Mouse (Mus musculus): ENCODE measurements around the gene Ranbp9. TPM values are rescaled to one million over a fixed set of nuclear protein-coding genes. Genes with fewer than 3 reads are reported as not detected.

The Ranbp9 gene
- polyA plus RNA-seq, 1 experiment from 2014 or later, result 4.3 TPM

GRCm38 (mm10) chr13:43398297-43399080, 82.6 kb downstream of the Ranbp9 start, which contains the start of gene Nol7:
Gene Nol7, plus strand, starts transcription at chr13:43398390.
- H3K36me3 ChIP-seq (ENCODE audit: control insufficient read depth, insufficient read depth, low read length), result peaks cover 7% of the 10 kb centered on the region
- 2% methylated on average over 72 of the region's 72 CpGs for WGBS
- H3K9ac ChIP-seq (ENCODE audit: low read depth, low read length), result peak within 1 kb of the TSS; percentile 96

GRCm38 (mm10) chr13:43397700-43398296, 83.3 kb downstream of the Ranbp9 start:
- ATAC-seq, result 0 out of 2 replicates have a peak, but pooled peaks have one; percentile 2
- WGBS, result 44% methylated on average over 15 of the region's 17 CpGs
- Histone ChIP-seq H3K9me3 (ENCODE audit: control insufficient read depth, low read length) (no peaks in the 10 kb centered on the region), H3K9ac (ENCODE audit: low read depth, low read length) (no peak overlapping the region), H3K27ac (ENCODE audit: low read length) (no peak overlapping the region), H3K4me1 (ENCODE audit: control insufficient read depth, insufficient read depth, low read length) (peaks cover 5% of the 10 kb centered on the region; the same call in 1 of the 2 replicates), H3K27me3 (replicated peaks; ENCODE audit: control insufficient read depth, insufficient read depth, low read length) (no peaks in the 10 kb centered on the region), H3K36me3 (ENCODE audit: control insufficient read depth, insufficient read depth, low read length) (peaks cover 7% of the 10 kb centered on the region), H3K4me2 (ENCODE audit: low read depth, low read length) (0 out of 2 replicates have a peak overlapping the region, but pooled peaks have one; percentile 14), H3K4me3 (ENCODE audit: low read length) (peak overlapping the region; percentile 90)

More at GRCm38 (mm10) chr13:43398297-43399080, 82.6 kb downstream of the Ranbp9 start, which contains the start of gene Nol7:
- Histone ChIP-seq H3K4me2 (ENCODE audit: low read depth, low read length) (peak within 1 kb of the TSS; percentile 75), H3K9me3 (ENCODE audit: control insufficient read depth, low read length) (no peaks in the 10 kb centered on the region), H3K4me3 (ENCODE audit: low read length) (peak within 1 kb of the TSS; percentile 90), H3K27ac (ENCODE audit: low read length) (peak within 1 kb of the TSS; percentile 96), H3K4me1 (ENCODE audit: control insufficient read depth, insufficient read depth, low read length) (peaks cover 5% of the 10 kb centered on the region; the same call in 1 of the 2 replicates), H3K27me3 (replicated peaks; ENCODE audit: control insufficient read depth, insufficient read depth, low read length) (no peaks in the 10 kb centered on the region)
- peak; percentile 98 for ATAC-seq

GRCm38 (mm10) chr13:43385321-43385720, 95.8 kb downstream of the Ranbp9 start:
- Histone ChIP-seq H3K27ac (ENCODE audit: low read length) (no peak overlapping the region), H3K9me3 (ENCODE audit: control insufficient read depth, low read length) (peaks cover 4% of the 10 kb centered on the region; the same call in 1 of the 2 replicates), H3K36me3 (ENCODE audit: control insufficient read depth, insufficient read depth, low read length) (peaks cover 3% of the 10 kb centered on the region; the same call in 1 of the 2 replicates), H3K4me3 (ENCODE audit: low read length) (no peak overlapping the region), H3K4me1 (ENCODE audit: control insufficient read depth, insufficient read depth, low read length) (no peaks in the 10 kb centered on the region), H3K9ac (ENCODE audit: low read depth, low read length) (no peak overlapping the region), H3K4me2 (ENCODE audit: low read depth, low read length) (no peak overlapping the region), H3K27me3 (replicated peaks; ENCODE audit: control insufficient read depth, insufficient read depth, low read length) (no peaks in the 10 kb centered on the region)
- no peak for ATAC-seq
- 96% methylated on average over 10 of the region's 10 CpGs for WGBS

- no peak overlapping the region for H3K27ac ChIP-seq (ENCODE audit: low read length)
- no peak overlapping the region for H3K4me2 ChIP-seq (ENCODE audit: low read depth, low read length)
- H3K36me3 ChIP-seq (ENCODE audit: control insufficient read depth, insufficient read depth, low read length), result 0 out of 2 replicates have a peak, but pooled peaks cover 6% of the 10 kb centered on the region
- H3K9me3 ChIP-seq (ENCODE audit: control insufficient read depth, low read length), result no peaks in the 10 kb centered on the region
- no peaks in the 10 kb centered on the region for H3K4me1 ChIP-seq (ENCODE audit: control insufficient read depth, insufficient read depth, low read length)
- WGBS, result 58% methylated on average over 3 of the region's 3 CpGs
- no peak for ATAC-seq
- H3K27me3 ChIP-seq (replicated peaks; ENCODE audit: control insufficient read depth, insufficient read depth, low read length), result no peaks in the 10 kb centered on the region
- H3K9ac ChIP-seq (ENCODE audit: low read depth, low read length), result no peak overlapping the region
- no peak overlapping the region for H3K4me3 ChIP-seq (ENCODE audit: low read length)
Measured at GRCm38 (mm10) chr13:43379989-43380388, 101.1 kb downstream of the Ranbp9 start.

GRCm38 (mm10) chr13:43374918-43375432, 106.1 kb downstream of the Ranbp9 start:
- no peaks in the 10 kb centered on the region for H3K4me1 ChIP-seq (ENCODE audit: control insufficient read depth, insufficient read depth, low read length)
- ATAC-seq, result no peak
- H3K36me3 ChIP-seq (ENCODE audit: control insufficient read depth, insufficient read depth, low read length), result peaks cover 15% of the 10 kb centered on the region
- H3K4me2 ChIP-seq (ENCODE audit: low read depth, low read length), result no peak overlapping the region
- H3K4me3 ChIP-seq (ENCODE audit: low read length), result no peak overlapping the region
- WGBS, result 63% methylated on average over 2 of the region's 2 CpGs
- H3K27ac ChIP-seq (ENCODE audit: low read length), result no peak overlapping the region
- no peaks in the 10 kb centered on the region for H3K9me3 ChIP-seq (ENCODE audit: control insufficient read depth, low read length)
- no peak overlapping the region for H3K9ac ChIP-seq (ENCODE audit: low read depth, low read length)
- H3K27me3 ChIP-seq (replicated peaks; ENCODE audit: control insufficient read depth, insufficient read depth, low read length), result no peaks in the 10 kb centered on the region

- Histone ChIP-seq H3K27me3 (replicated peaks; ENCODE audit: control insufficient read depth, insufficient read depth, low read length) (no peaks in the 10 kb centered on the region), H3K4me1 (ENCODE audit: control insufficient read depth, insufficient read depth, low read length) (no peaks in the 10 kb centered on the region), H3K4me2 (ENCODE audit: low read depth, low read length) (no peak overlapping the region), H3K9ac (ENCODE audit: low read depth, low read length) (no peak overlapping the region), H3K9me3 (ENCODE audit: control insufficient read depth, low read length) (no peaks in the 10 kb centered on the region), H3K27ac (ENCODE audit: low read length) (no peak overlapping the region), H3K36me3 (ENCODE audit: control insufficient read depth, insufficient read depth, low read length) (peaks cover 15% of the 10 kb centered on the region), H3K4me3 (ENCODE audit: low read length) (no peak overlapping the region)
- WGBS, result 81% methylated on average over 10 of the region's 10 CpGs
- no peak for ATAC-seq
Measured at GRCm38 (mm10) chr13:43374205-43374604, 106.9 kb downstream of the Ranbp9 start.

- ATAC-seq, result no peak
- Histone ChIP-seq H3K4me1 (ENCODE audit: control insufficient read depth, insufficient read depth, low read length) (no peaks in the 10 kb centered on the region), H3K4me2 (ENCODE audit: low read depth, low read length) (no peak overlapping the region), H3K36me3 (ENCODE audit: control insufficient read depth, insufficient read depth, low read length) (peaks cover 15% of the 10 kb centered on the region), H3K4me3 (ENCODE audit: low read length) (no peak overlapping the region), H3K27me3 (replicated peaks; ENCODE audit: control insufficient read depth, insufficient read depth, low read length) (no peaks in the 10 kb centered on the region), H3K9me3 (ENCODE audit: control insufficient read depth, low read length) (no peaks in the 10 kb centered on the region), H3K27ac (ENCODE audit: low read length) (no peak overlapping the region), H3K9ac (ENCODE audit: low read depth, low read length) (no peak overlapping the region)
- 94% methylated on average over 1 of the region's 1 CpGs for WGBS
Measured at GRCm38 (mm10) chr13:43372892-43373291, 108.2 kb downstream of the Ranbp9 start.

- H3K4me3 ChIP-seq (ENCODE audit: low read length), result no peak overlapping the region
- H3K4me2 ChIP-seq (ENCODE audit: low read depth, low read length), result no peak overlapping the region
- no peak overlapping the region for H3K9ac ChIP-seq (ENCODE audit: low read depth, low read length)
- peaks cover 4% of the 10 kb centered on the region; the same call in 1 of the 2 replicates for H3K4me1 ChIP-seq (ENCODE audit: control insufficient read depth, insufficient read depth, low read length)
- peaks cover 8% of the 10 kb centered on the region for H3K36me3 ChIP-seq (ENCODE audit: control insufficient read depth, insufficient read depth, low read length)
- no peak for ATAC-seq
- WGBS, result 52% methylated on average over 6 of the region's 6 CpGs
- no peaks in the 10 kb centered on the region for H3K27me3 ChIP-seq (replicated peaks; ENCODE audit: control insufficient read depth, insufficient read depth, low read length)
- H3K27ac ChIP-seq (ENCODE audit: low read length), result no peak overlapping the region
- H3K9me3 ChIP-seq (ENCODE audit: control insufficient read depth, low read length), result no peaks in the 10 kb centered on the region
Measured at GRCm38 (mm10) chr13:43370063-43370462, 111.0 kb downstream of the Ranbp9 start.

GRCm38 (mm10) chr13:43365825-43366184, 115.3 kb downstream of the Ranbp9 start:
- peak overlapping the region; percentile 88 for H3K9ac ChIP-seq (ENCODE audit: low read depth, low read length)
- peak; percentile 32 for ATAC-seq
- no peaks in the 10 kb centered on the region for H3K27me3 ChIP-seq (replicated peaks; ENCODE audit: control insufficient read depth, insufficient read depth, low read length)
- 8% methylated on average over 11 of the region's 11 CpGs for WGBS
- peak overlapping the region; percentile 88 for H3K4me2 ChIP-seq (ENCODE audit: low read depth, low read length)
- peaks cover 4% of the 10 kb centered on the region; the same call in 1 of the 2 replicates for H3K4me1 ChIP-seq (ENCODE audit: control insufficient read depth, insufficient read depth, low read length)
- H3K4me3 ChIP-seq (ENCODE audit: low read length), result peak overlapping the region; percentile 75
- no peaks in the 10 kb centered on the region for H3K9me3 ChIP-seq (ENCODE audit: control insufficient read depth, low read length)
- H3K27ac ChIP-seq (ENCODE audit: low read length), result 0 out of 2 replicates have a peak overlapping the region, but pooled peaks have one; percentile 23
- H3K36me3 ChIP-seq (ENCODE audit: control insufficient read depth, insufficient read depth, low read length), result no peaks in the 10 kb centered on the region
